Mouse (Mus musculus) lung, adult 2 months (tissue): Measurements from ENCODE around the gene Sez6. TPM values are rescaled to one million over a fixed set of nuclear protein-coding genes. Genes with fewer than 3 reads are reported as not detected.

Experiments
- DNase-seq: peaks from one replicate; pipeline ENCODE4 v3.0.0; 2022
- H3K4me1 ChIP-seq: fragments of 200-500 bp; 2 replicates; pipeline ENCODE4 v1.6.1; 2011; ENCODE audit warnings: low read length; ENCODE audit not compliant: control insufficient read depth, insufficient read depth
- H3K4me3 ChIP-seq: fragments of 200-500 bp; replicated peaks from 2 replicates; pipeline ENCODE3; 2011; ENCODE audit warnings: low read depth, mild to moderate bottlenecking, control low read depth, low read length; ENCODE audit errors: extremely low read depth
- CTCF ChIP-seq: fragments of 200-500 bp; IDR thresholded peaks from 2 replicates; pipeline ENCODE4 v1.5.1; 2011; ENCODE audit warnings: mild to moderate bottlenecking, low read length, control low read depth; ENCODE audit not compliant: insufficient read depth
- POLR2A ChIP-seq: fragments of 200-500 bp; IDR thresholded peaks from 2 replicates; pipeline ENCODE4 v1.6.1; 2011; ENCODE audit warnings: low read depth, mild to moderate bottlenecking, control low read depth, low read length, borderline replicate concordance; ENCODE audit errors: extremely low read depth
- WGBS: fragments of 180-500 bp; shearing (Covaris S2); methylation state at CpG from one replicate; pipeline ENCODE4 v1.1.7; 2018; 5-methylcytosine and 5-hydroxymethylcytosine counted together
- polyA plus RNA-seq: library from polyadenylated mRNA; depleted of rRNA; stranded (reverse); fragments of >200 nt; gene quantifications from 2 replicates; pipeline ENCODE4 v1.2.3, GENCODE M21; 2012

Sez6 gene
- polyA plus RNA-seq, 1 experiment: 0.19 TPM

DNA sequence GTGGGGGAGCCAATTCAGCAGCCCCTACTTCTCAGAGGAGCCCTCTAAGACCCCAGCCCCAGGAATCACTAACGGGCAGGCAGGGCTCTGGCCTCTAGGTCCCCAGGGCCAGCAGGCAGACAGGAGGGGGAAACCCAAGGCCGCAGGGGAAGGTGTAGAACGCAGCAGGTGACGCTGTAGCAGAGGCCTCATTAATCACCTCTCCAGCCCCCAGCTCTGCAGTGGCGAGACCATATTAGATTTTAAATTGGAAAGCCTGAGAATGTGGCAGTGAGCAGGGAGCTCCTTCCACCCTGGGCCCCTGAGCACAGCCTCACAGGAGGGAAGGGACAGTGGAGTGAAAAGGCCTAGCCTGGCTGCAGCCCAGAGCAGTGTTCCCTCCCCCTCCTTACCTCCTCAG is 11.6 kb downstream of the Sez6 start:
- H3K4me1 ChIP-seq: no peaks in the 10 kb centered on the region
- 32% methylated on average over 5 of the region's 5 CpGs for WGBS
- no peak overlapping the region for H3K4me3 ChIP-seq
- TF ChIP-seq POLR2A: no peak
- no peak for TF ChIP-seq CTCF
- DNase-seq: no peak

DNA sequence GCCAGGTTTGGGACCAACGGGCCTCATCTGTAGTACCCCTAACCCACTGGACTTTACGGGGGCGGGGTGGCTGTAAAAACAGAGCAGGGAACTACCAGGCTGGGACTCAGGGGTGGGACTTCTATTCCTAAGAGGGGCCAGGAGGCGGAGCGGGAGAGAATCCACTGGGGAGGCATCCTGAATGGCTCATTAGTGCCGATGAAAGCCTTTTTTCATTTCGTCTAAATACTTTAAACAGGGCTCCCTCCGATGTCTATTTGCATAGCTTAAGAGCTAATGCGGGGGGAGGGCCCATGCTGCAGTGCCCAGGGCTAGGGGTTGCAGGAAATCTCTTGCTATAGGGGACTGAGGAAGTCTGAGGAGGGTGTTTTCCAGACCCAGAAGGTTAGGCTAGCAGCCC is 17.3 kb downstream of the Sez6 start:
- Histone ChIP-seq H3K4me3 (no peak overlapping the region), H3K4me1 (no peaks in the 10 kb centered on the region)
- WGBS: 14% methylated on average over 9 of the region's 9 CpGs
- no peak for TF ChIP-seq POLR2A
- TF ChIP-seq CTCF: no peak
- no peak for DNase-seq

DNA sequence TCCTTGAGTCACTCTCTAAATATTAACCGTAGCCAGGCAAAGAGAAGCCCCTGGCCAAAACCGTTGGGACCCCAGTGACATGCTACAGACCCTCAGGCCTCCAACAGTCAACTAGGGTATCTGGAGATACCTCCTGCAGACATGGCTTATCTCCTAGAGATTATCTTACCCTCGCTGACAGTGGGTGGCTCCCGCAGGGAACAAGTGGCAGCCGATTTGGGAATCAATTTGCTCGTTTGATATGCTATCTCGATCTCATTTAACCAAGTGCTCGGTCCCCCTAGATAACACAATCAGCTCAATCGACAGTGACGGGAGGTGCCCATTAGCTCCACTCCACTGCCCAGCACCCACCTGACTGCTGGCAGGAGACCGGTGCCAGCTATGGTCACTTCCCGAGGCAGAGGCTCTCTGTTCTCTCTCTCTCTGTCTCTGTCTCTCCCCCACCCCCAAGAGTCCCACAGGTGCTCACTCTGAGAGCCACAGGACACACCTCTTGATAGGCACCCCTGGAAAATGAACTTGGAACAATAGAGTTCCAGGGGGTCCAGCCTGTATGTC is 19.6 kb downstream of the Sez6 start:
- H3K4me1 ChIP-seq: no peaks in the 10 kb centered on the region
- no peak for TF ChIP-seq CTCF
- TF ChIP-seq POLR2A: no peak
- DNase-seq: no peak
- H3K4me3 ChIP-seq: no peak overlapping the region
- WGBS: 27% methylated on average over 12 of the region's 12 CpGs

DNA sequence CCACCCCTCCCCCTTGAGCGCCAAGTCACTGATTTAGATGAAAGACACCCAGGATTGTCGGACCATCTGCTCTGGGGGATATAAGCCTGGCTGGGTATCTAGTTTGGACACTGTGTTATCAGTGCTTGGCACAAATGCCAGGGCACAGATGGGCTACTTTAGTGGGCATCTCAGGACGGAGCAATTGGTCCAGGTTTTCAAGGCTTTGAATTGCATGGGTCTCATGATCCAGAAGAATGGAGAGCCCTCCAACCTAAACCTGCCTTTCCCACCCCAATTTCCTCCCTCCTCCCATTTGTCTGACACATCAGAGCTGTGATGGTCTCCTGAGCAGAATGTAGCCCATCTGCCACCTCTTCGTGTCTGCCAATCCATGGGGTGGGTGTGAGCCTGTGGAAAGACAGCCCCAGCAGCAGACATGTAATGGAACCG is 20.2 kb downstream of the Sez6 start:
- WGBS: 52% methylated on average over 5 of the region's 5 CpGs
- no peak for TF ChIP-seq POLR2A
- TF ChIP-seq CTCF: no peak
- no peaks in the 10 kb centered on the region for H3K4me1 ChIP-seq
- H3K4me3 ChIP-seq: no peak overlapping the region
- DNase-seq: no peak

DNA sequence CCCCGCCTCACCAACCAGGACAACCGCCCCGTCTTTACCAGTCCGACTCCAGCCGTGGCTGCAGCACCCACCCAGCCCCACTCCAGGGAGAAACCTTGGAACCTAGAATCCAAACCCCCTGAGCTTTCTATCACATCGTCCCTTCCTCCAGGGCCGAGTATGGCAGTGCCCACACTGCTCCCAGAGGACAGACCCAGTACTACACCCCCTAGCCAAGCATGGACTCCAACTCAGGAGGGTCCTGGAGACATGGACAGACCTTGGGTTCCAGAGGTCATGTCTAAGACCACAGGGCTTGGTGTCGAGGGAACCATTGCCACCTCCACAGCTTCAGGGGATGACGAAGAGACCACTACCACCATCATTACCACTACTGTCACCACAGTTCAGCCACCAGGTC is 23.1 kb downstream of the Sez6 start:
- Histone ChIP-seq H3K4me3 (no peak overlapping the region), H3K4me1 (no peaks in the 10 kb centered on the region)
- 38% methylated on average over 9 of the region's 9 CpGs for WGBS
- TF ChIP-seq CTCF: peak; percentile 67
- no peak for TF ChIP-seq POLR2A
- DNase-seq: peak; percentile 29

DNA sequence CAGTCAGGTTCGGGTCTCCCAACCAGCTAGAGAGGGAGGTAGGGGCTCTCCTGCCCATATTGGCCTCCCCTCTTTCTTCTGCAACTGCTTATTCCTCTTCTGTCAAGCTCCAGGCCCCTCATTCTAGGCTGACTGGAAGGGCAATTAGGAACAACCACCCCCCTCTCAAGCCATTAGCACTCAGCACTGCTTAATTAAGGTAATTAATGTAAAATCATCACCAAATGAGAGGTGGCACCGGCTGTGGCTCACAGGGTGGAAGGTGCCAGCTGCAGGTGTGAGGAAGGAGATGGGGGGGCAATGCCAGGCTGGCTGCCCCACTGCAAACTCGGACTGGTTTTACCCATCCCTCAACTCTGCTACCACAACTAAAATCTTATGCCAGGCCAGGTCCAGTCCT is 25.8 kb downstream of the Sez6 start:
- 54% methylated on average over 3 of the region's 3 CpGs for WGBS
- no peaks in the 10 kb centered on the region for H3K4me1 ChIP-seq
- TF ChIP-seq CTCF: no peak
- TF ChIP-seq POLR2A: no peak
- H3K4me3 ChIP-seq: no peak overlapping the region
- DNase-seq: no peak

DNA sequence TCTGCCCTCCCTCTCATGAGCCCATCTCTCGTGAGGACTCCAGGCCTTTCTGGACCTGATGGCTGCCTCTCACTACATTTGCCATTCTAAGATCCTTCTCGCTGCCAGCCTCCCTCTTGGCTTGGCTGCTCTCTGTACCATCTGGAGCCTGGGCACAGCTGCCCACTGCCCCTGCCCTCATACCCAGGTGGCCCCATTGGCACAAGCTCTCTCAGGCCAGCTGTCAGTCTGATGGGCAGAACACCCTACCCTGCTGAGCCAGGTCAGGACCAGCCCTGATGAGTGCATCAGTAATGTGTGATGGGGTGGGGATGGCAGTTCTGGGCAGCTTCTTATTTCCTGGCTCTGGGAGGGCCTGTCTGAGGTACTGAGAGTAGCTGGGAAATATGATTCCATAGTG is 27.7 kb downstream of the Sez6 start:
- TF ChIP-seq POLR2A (no peak), CTCF (no peak)

DNA sequence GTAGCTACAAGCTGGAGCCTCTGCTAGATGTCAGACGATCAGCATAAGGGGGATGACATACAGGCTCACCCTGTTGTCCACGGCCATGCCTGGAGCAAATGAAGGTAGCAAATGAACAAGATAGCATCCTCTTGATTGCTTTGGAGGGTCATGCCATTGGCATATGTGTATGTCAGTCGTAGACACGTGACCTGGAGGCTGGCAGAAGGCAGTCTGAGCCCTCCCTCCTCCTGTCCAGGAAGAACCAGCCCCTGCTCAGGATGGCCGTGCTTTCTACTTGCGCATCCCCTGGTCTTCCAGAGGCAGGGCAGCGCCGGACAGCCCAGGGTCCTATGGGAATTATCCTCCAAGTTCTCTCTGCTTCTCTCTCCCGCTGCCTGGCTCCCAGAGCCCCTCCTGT is 28.3 kb downstream of the Sez6 start:
- WGBS: 61% methylated on average over 9 of the region's 9 CpGs
- TF ChIP-seq CTCF (no peak), POLR2A (no peak)
- no peak for DNase-seq
- Histone ChIP-seq H3K4me1 (no peaks in the 10 kb centered on the region), H3K4me3 (no peak overlapping the region)

More for the DNA sequence above, 27.7 kb downstream of the Sez6 start:
- Histone ChIP-seq H3K4me3 (no peak overlapping the region), H3K4me1 (no peaks in the 10 kb centered on the region)
- 89% methylated on average over 2 of the region's 2 CpGs for WGBS
- DNase-seq: no peak

DNA sequence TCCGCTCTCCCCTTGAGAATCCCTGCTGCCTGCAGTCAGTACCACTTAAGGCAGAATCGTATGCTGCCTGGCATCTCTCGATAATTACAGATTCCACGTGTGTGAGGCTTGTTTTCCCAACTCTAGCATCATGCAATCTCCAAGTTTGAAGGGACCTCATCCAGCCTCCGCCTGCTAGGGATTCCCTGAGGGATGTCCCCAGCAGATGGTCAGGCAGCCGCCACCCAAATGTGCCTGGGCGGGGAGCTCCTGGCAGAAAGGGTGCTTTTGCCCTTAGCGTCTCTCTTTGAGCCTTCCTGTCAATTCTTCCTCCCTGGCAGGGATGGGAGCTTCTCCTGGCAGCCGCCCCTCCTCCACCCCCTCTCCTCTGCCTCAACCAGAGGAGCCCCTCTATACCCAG is 29.6 kb downstream of the Sez6 start:
- DNase-seq: no peak
- Histone ChIP-seq H3K4me1 (no peaks in the 10 kb centered on the region), H3K4me3 (no peak overlapping the region)
- TF ChIP-seq POLR2A (no peak), CTCF (no peak)
- 48% methylated on average over 9 of the region's 9 CpGs for WGBS

DNA sequence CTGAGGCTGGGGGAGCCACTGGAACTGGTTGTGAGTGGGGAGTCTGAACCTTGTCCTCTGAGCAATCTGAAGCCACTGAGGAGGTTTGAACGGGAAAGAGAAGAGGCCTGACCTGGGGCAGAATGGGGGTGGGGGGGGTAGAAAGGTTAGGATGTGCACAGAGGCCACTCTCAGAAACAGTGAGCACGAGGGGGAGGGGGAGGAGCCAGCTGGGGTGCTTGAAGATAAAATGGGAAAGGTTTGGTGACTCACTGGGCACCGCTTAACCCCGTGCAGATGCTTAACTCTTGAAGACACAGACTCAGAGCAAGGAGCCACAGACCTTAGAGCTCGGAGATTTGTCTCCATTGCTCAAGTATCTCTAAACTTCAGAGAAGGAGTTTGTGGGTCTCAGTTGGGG is 30.3 kb downstream of the Sez6 start:
- Histone ChIP-seq H3K4me1 (no peaks in the 10 kb centered on the region), H3K4me3 (no peak overlapping the region)
- no peak for TF ChIP-seq CTCF
- no peak for DNase-seq
- 29% methylated on average over 5 of the region's 5 CpGs for WGBS

DNA sequence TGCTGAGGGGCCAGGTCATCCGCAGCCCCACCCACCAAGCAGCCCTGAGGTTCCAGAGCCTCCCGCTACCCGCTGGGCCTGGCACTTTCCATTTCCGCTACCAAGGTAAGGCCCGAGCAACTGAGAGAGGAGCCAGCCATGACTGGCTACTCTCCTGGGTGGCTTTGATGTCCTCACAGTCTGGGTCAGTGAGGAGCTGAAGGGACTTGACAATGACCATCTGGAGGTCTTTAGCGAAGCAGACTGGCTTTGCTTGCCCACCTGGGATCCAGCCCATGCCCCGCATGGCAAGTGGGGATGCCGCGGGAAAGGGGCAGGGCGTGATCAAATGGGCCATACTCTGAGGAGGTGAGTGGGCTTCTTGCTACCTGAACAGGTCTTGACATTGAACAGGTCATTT is 32.3 kb downstream of the Sez6 start:
- no peaks in the 10 kb centered on the region for H3K4me1 ChIP-seq
- 84% methylated on average over 10 of the region's 10 CpGs for WGBS
- no peak for TF ChIP-seq CTCF
- no peak for TF ChIP-seq POLR2A
- no peak for DNase-seq
- no peak overlapping the region for H3K4me3 ChIP-seq
